Mouse (Mus musculus) G1E (cell line): Measurements from ENCODE around the gene Plek. TPM values are rescaled to one million over a fixed set of nuclear protein-coding genes. Genes with fewer than 3 reads are reported as not detected.
"Not testable (repeated sequence)": the region's sequence is repeated elsewhere in the genome, so short reads cannot be mapped to it uniquely, and the experiment has no call there.

ENCODE experiments used
- ATAC-seq: 2 replicates; pipeline ENCODE4 v1.8.0; 2016; ENCODE audit warnings: mild to moderate bottlenecking; ENCODE audit not compliant: insufficient number of reproducible peaks, poor library complexity, low FRiP score, severe bottlenecking; ENCODE audit errors: extremely low read depth
- DNase-seq: peaks from one replicate; pipeline ENCODE4 v3.0.0; 2012; ENCODE audit warnings: low spot score
- H3K27me3 ChIP-seq: 2 replicates; pipeline ENCODE4 v1.6.1; 2012; ENCODE audit warnings: mild to moderate bottlenecking, low read length, inconsistent platforms; ENCODE audit not compliant: insufficient read depth
- H3K36me3 ChIP-seq: replicated peaks from 2 replicates; pipeline ENCODE3; 2012; ENCODE audit warnings: mild to moderate bottlenecking, inconsistent platforms
- H3K4me1 ChIP-seq: 2 replicates; pipeline ENCODE4 v1.6.1; 2012; ENCODE audit warnings: low read depth, low read length, inconsistent platforms, mixed read lengths; ENCODE audit not compliant: insufficient read depth
- H3K4me3 ChIP-seq: 2 replicates; pipeline ENCODE4 v1.5.1; 2012; ENCODE audit warnings: low read depth, mild to moderate bottlenecking, inconsistent platforms, low read length, moderate library complexity, mixed read lengths
- H3K9me3 ChIP-seq: replicated peaks from 2 replicates; pipeline ENCODE4 v1.6.1; 2012; ENCODE audit warnings: inconsistent platforms
- CTCF ChIP-seq: IDR thresholded peaks from 2 replicates; pipeline ENCODE4 v1.5.1; 2012; ENCODE audit warnings: low read depth, low read length, inconsistent platforms, mixed read lengths
- GATA1 ChIP-seq: IDR thresholded peaks from 2 replicates; pipeline ENCODE4 v1.6.1; 2012; ENCODE audit warnings: borderline replicate concordance, low read length, inconsistent platforms, mixed read lengths
- GATA2 ChIP-seq: IDR thresholded peaks from 2 replicates; pipeline ENCODE4 v1.6.1; 2012; ENCODE audit warnings: low read depth, low read length, inconsistent platforms, borderline replicate concordance
- POLR2AphosphoS5 ChIP-seq: IDR thresholded peaks from 2 replicates; pipeline ENCODE4 v1.6.1; 2012; ENCODE audit warnings: low read depth, low read length, inconsistent platforms; ENCODE audit not compliant: insufficient replicate concordance
- TAL1 ChIP-seq: conservative IDR thresholded peaks from 2 replicates; pipeline ENCODE4 v1.6.1; 2012; ENCODE audit warnings: low read depth, low read length, inconsistent platforms, mixed read lengths
- polyA plus RNA-seq: library from polyadenylated mRNA; stranded (reverse); fragments of >175 nt; gene quantifications from 2 replicates; pipeline ENCODE4 v1.2.3, GENCODE M21; 2012
- total RNA-seq, 2 experiments: library from RNA; stranded (forward) in 1 of 2; stranded (reverse) in 1 of 2; fragments of 200-1000 nt in 1 of 2; fragments of >200 nt in 1 of 2; fragmentation: Nextera tagmentation in 1 of 2; gene quantifications; 2 replicates each; pipeline ENCODE4 v1.2.3; 2014 to 2017

Plek gene
- total and polyA plus RNA-seq, 3 experiments = 2.9 to 312 (median 120) TPM

- ATAC-seq (no peak), DNase-seq (no peak)
- peak overlapping the region; percentile 69 for H3K4me3 ChIP-seq
- H3K36me3 ChIP-seq = peaks cover 2% of the 10 kb centered on the region
- no peaks in the 10 kb centered on the region for H3K9me3 ChIP-seq
- no peak for TF ChIP-seq CTCF
- no peak for TF ChIP-seq TAL1
- TF ChIP-seq POLR2AphosphoS5 = no peak
- TF ChIP-seq GATA1 = no peak
- no peaks in the 10 kb centered on the region for H3K27me3 ChIP-seq
- peaks cover 53% of the 10 kb centered on the region for H3K4me1 ChIP-seq
These were observed 44.5 kb downstream of the Plek start for GRCm38 (mm10) chr11:17007517-17008173.

- not testable (repeated sequence) for H3K4me3 ChIP-seq, ATAC-seq
- peaks cover 63% of the 10 kb centered on the region for H3K4me1 ChIP-seq
These were observed 45.7 kb downstream of the Plek start for GRCm38 (mm10) chr11:17006526-17006925.

GRCm38 (mm10) chr11:17004899-17005846, 47.0 kb downstream of the Plek start:
- no peaks in the 10 kb centered on the region for H3K27me3 ChIP-seq
- DNase-seq (peak; percentile 35), ATAC-seq (peak; percentile 79)
- TF ChIP-seq POLR2AphosphoS5 = no peak
- no peak for TF ChIP-seq GATA2
- no peak for TF ChIP-seq GATA1
- TF ChIP-seq TAL1 = peak; percentile 71
- peaks cover 14% of the 10 kb centered on the region for H3K36me3 ChIP-seq
- H3K4me3 ChIP-seq = no peak overlapping the region; the same call in 1 of the 2 replicates
- H3K4me1 ChIP-seq = peaks cover 73% of the 10 kb centered on the region
- no peaks in the 10 kb centered on the region for H3K9me3 ChIP-seq

More at GRCm38 (mm10) chr11:17006526-17006925, 45.7 kb downstream of the Plek start:
- not testable (repeated sequence) for H3K9me3 ChIP-seq, DNase-seq, H3K36me3 ChIP-seq, H3K27me3 ChIP-seq

- H3K27me3 ChIP-seq = no peaks in the 10 kb centered on the region
- no peak for DNase-seq
- H3K9me3 ChIP-seq = no peaks in the 10 kb centered on the region
- TF ChIP-seq GATA2 (no peak), CTCF (no peak), GATA1 (no peak), TAL1 (no peak), POLR2AphosphoS5 (no peak)
- peaks cover 14% of the 10 kb centered on the region for H3K36me3 ChIP-seq
- no peak for ATAC-seq
- H3K4me1 ChIP-seq = peaks cover 73% of the 10 kb centered on the region
- H3K4me3 ChIP-seq = peak overlapping the region; percentile 52; the same call in 1 of the 2 replicates
These were observed 48.4 kb downstream of the Plek start for GRCm38 (mm10) chr11:17003757-17004156.

GRCm38 (mm10) chr11:17002739-17003373, 49.3 kb downstream of the Plek start:
- H3K27me3 ChIP-seq = no peaks in the 10 kb centered on the region
- H3K4me3 ChIP-seq = peak overlapping the region; percentile 48; the same call in 1 of the 2 replicates
- TF ChIP-seq TAL1 (no peak), GATA1 (no peak), GATA2 (no peak), CTCF (no peak), POLR2AphosphoS5 (no peak)
- H3K4me1 ChIP-seq = peaks cover 68% of the 10 kb centered on the region
- H3K36me3 ChIP-seq = peaks cover 19% of the 10 kb centered on the region
- no peaks in the 10 kb centered on the region for H3K9me3 ChIP-seq
- DNase-seq (peak; percentile 42), ATAC-seq (peak; percentile 58)
